Mouse (Mus musculus): ENCODE results near the gene Efl1.

DNA sequence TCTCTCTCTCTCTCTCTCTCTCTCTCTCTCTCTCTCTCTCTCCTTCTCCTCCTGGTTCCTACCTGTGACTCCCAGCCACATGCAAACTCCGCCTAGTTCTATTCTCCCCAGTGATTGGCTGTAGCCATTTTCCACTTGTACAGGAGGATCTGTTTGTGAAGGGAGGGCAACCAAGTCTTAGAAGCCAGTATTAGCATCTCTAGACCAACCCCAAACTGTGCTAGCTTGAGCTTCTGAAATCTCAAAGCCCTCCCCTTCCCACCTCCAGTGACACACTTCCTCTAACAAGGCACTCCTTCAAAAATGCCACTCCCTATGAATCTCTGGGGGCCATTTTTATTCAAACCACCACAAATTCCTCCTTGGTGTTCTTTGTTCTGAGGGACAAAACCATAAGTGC is 144.7 kb downstream of the Efl1 start:
- TF ChIP-seq CTCF (IDR thresholded peaks at IDR 0.05; ENCODE audit: control insufficient read depth, insufficient read depth, low read length) (no peak), POLR2A (IDR thresholded peaks at IDR 0.05; ENCODE audit: borderline replicate concordance, control insufficient read depth, low read depth, low read length) (no peak)

Data from bone marrow, adult 2 months (tissue).